Mouse (Mus musculus) retina, adult 2 months (tissue): ENCODE results near the gene Opn1sw.
"Not testable (repeated sequence)": the region's sequence is repeated elsewhere in the genome, so short reads cannot be mapped to it uniquely, and the experiment has no call there.

Experiments used
- DNase-seq: peaks from one replicate; pipeline ENCODE4 v3.0.0-alpha.2; 2012; ENCODE audit warnings: low read depth, low spot score

Gene Opn1sw

DNA sequence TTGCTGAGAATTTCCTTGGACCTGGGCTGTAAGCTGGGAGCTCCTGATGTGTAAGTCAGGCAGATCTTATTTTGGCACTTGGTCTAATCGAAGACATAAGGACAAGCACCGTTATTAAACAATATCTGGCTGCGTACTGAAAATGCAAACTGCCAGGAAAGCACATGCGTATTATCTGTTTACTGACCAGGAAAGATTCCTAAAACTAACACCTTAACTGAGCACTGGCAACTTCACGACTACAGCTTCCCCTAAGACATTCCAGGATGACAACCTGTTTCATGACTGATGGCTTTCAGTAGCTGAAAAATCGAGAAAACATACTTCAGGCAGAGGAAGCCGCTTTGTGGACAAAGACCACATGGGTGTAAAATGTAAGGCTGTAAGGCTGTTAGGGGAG lies 41.1 kb downstream of the Opn1sw start:
- DNase-seq: no peak

DNA sequence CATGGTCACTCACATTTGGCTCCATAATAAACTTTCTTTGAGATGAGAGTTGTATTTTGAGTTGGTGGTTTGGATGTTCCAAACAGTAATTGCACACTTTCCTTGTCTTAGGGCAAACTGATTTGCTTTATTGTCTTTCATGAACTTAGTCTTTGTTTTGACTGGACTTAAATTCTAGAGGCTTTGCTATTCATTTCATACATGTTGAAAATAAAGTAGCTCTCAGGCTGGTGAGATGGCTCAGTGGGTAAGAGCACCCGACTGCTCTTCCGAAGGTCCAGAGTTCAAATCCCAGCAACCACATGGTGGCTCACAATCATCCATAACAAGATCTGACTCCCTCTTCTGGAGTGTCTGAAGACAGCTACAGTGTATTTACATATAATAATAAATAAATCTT lies 41.8 kb downstream of the Opn1sw start:
- DNase-seq: not testable (repeated sequence)

DNA sequence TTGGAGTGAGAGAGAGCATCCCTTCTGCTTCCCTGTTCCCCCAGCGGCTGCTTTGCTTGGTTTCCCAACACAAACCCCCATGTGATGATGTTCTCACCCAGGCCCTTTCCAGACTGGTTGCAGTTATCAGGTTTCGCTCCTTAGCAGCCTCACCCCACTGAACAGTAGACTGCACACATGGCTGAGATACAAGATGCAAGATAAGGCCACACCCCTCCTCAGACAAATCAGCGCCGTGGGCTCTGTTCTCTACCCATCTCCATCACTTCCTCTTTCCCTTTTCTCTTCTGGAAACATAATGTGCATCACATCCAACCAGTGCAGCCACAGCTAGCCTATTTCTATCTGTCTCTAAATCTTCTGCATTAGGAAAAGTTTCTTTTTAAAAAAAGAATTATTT lies 58.8 kb downstream of the Opn1sw start:
- no peak for DNase-seq

DNA sequence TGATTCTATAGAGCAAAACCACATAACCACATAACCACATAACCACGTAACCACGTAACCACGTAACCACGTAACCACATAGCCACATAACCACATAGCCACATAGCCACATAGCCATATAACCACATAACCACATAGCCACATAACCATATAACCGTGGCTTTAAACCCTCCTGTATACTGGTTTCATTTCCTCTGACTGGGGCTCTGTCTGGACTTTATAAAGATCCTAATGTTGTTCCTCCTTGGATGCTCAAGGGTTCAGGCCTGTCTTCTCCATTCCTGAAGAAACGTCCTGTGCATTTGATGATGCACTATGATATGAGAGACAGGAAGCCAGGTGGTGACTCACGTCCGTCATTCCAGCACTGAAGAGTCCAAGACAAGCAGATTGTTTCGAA lies 61.3 kb downstream of the Opn1sw start:
- DNase-seq: no peak
